Mouse (Mus musculus) limb, embryonic 12.5 days (tissue): Measurements from ENCODE around the gene Tenm3. TPM values are rescaled to one million over a fixed set of nuclear protein-coding genes. Genes with fewer than 3 reads are reported as not detected.
A peak's percentile ranks its signal among the peaks of the same experiment; 100 is the strongest.

ENCODE experiments used
- ATAC-seq: fragments of 200-750 bp; cut with Nextera tagmentation; 2 replicates; pipeline ENCODE4 v1.8.0; 2017; ENCODE audit warnings: low read depth, moderate TSS enrichment; ENCODE audit not compliant: insufficient number of reproducible peaks, insufficient read depth, low FRiP score, low TSS enrichment
- H3K27ac ChIP-seq: fragments of 300-500 bp; sonication (generic); 2 replicates; pipeline ENCODE4 v1.5.1; 2016; ENCODE audit warnings: mild to moderate bottlenecking, moderate library complexity
- H3K27me3 ChIP-seq: fragments of 300-500 bp; sonication (generic); 2 replicates; pipeline ENCODE4 v1.6.1; 2016; ENCODE audit warnings: mild to moderate bottlenecking, moderate library complexity
- H3K36me3 ChIP-seq: fragments of 300-500 bp; sonication (generic); 2 replicates; pipeline ENCODE4 v1.6.1; 2016; ENCODE audit warnings: mild to moderate bottlenecking, moderate library complexity
- H3K4me1 ChIP-seq: fragments of 300-500 bp; sonication (generic); replicated peaks from 2 replicates; pipeline ENCODE4 v1.6.1; 2016
- H3K4me2 ChIP-seq: fragments of 300-500 bp; sonication (generic); 2 replicates; pipeline ENCODE4 v1.6.1; 2016; ENCODE audit warnings: mild to moderate bottlenecking, moderate library complexity
- H3K4me3 ChIP-seq: fragments of 300-500 bp; sonication (generic); replicated peaks from 2 replicates; pipeline ENCODE4 v1.5.1; 2016; ENCODE audit warnings: mild to moderate bottlenecking
- H3K9ac ChIP-seq: fragments of 300-500 bp; sonication (generic); replicated peaks from 2 replicates; pipeline ENCODE4 v1.6.1; 2016; ENCODE audit warnings: mild to moderate bottlenecking, moderate library complexity
- H3K9me3 ChIP-seq: fragments of 300-500 bp; sonication (generic); 2 replicates; pipeline ENCODE4 v1.6.1; 2016; ENCODE audit warnings: mild to moderate bottlenecking, moderate library complexity
- WGBS: fragments of 180-500 bp; shearing (Covaris S2); methylation state at CpG from one replicate; pipeline ENCODE4 v1.1.7; 2016; 5-methylcytosine and 5-hydroxymethylcytosine counted together
- polyA plus RNA-seq: library from polyadenylated mRNA; unstranded; fragments of >200 nt; fragmentation: Nextera tagmentation; extraction: Ambion mirVana; gene quantifications from 2 replicates; pipeline ENCODE4 v1.2.1, GENCODE M21; 2016

Gene Tenm3
- polyA plus RNA-seq, 1 experiment from 2014 or later: 47.1 TPM

DNA sequence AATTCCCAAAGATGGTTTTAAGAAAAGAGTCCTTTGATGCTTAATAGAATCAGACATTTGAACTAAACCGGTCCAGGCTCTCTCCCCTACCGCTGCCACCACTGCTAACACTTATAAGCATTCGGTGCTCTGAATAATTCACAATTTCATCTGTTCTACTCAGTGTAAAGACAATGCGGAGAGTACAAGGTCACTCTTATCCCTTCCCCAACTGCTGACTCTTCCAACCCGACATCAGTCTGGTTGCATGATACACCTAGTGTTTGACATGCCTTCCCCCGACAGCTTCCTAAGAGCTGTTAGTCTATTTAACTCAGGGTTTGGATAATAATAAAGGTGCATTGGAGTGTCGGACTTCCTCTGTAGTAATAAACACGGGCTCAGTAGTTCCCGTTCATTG is 128.1 kb downstream of the Tenm3 start:
- Histone ChIP-seq H3K4me2 (no peak overlapping the region), H3K4me3 (no peak overlapping the region), H3K27ac (no peak overlapping the region), H3K36me3 (no peaks in the 10 kb centered on the region), H3K27me3 (no peaks in the 10 kb centered on the region), H3K9me3 (peaks cover 5% of the 10 kb centered on the region), H3K9ac (no peak overlapping the region), H3K4me1 (no peaks in the 10 kb centered on the region)
- 81% methylated on average over 9 of the region's 9 CpGs for WGBS
- ATAC-seq: no peak

DNA sequence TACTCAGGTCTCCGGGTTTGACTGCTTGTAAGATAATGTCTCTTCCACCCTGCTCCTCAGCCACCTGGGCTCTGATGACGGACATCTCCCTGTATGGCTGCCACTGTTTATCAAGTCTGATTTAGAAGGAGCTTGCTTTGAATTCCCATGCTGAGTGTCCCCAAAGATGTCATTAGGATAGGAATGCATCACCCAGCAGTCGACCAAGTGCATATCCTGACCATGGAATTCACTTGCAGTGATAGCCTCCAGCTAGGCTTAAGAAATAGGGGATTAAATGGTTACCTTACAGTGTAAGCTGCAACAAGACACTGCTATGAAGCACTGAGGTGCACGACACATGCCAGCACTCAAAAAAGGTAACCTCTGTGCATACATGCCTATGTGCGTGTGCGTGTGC is 137.1 kb downstream of the Tenm3 start:
- 91% methylated on average over 6 of the region's 6 CpGs for WGBS
- no peak overlapping the region for H3K4me2 ChIP-seq
- H3K36me3 ChIP-seq: no peaks in the 10 kb centered on the region
- H3K4me1 ChIP-seq: peaks cover 15% of the 10 kb centered on the region; the same call in 1 of the 2 replicates
- no peak overlapping the region for H3K4me3 ChIP-seq
- H3K27ac ChIP-seq: no peak overlapping the region
- no peak; the same call in 1 of the 2 replicates for ATAC-seq
- H3K9ac ChIP-seq: no peak overlapping the region
- peaks cover 12% of the 10 kb centered on the region for H3K9me3 ChIP-seq
- no peaks in the 10 kb centered on the region for H3K27me3 ChIP-seq

DNA sequence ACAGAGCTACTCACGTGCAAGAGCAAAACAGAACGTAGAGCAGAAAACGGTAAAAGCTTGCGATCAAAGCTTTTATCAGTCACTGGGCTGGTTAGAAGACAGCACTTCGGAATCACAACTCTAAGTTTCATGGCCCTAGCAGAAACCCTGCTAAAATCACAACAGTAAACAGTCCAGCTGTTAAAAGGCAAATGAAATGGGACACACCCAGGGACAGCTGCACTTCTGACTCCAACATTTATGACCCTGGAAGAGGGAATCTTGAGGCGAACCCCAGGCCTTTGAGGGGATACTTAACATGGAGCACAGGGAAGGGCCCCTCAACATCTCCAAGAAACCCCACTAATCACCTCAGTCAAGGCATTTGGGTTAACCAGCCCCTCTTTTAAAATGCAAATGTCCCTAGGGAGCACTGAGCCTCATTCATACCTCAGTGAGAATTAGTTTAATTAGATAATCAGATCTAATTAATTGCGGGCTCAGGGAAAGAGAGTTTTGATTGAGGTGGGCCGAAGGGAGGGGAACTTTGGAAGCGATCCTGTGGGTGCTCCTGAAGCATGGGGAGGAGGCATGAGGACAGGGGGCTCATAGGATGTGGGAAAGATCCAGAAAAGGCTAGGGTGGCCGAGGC is 138.8 kb downstream of the Tenm3 start:
- Histone ChIP-seq H3K9me3 (peaks cover 7% of the 10 kb centered on the region; the same call in 1 of the 2 replicates), H3K36me3 (no peaks in the 10 kb centered on the region), H3K4me3 (no peak overlapping the region), H3K9ac (no peak overlapping the region), H3K27ac (no peak overlapping the region), H3K4me1 (peaks cover 15% of the 10 kb centered on the region; the same call in 1 of the 2 replicates), H3K4me2 (no peak overlapping the region), H3K27me3 (no peaks in the 10 kb centered on the region)
- WGBS: 78% methylated on average over 10 of the region's 10 CpGs
- ATAC-seq: no peak

DNA sequence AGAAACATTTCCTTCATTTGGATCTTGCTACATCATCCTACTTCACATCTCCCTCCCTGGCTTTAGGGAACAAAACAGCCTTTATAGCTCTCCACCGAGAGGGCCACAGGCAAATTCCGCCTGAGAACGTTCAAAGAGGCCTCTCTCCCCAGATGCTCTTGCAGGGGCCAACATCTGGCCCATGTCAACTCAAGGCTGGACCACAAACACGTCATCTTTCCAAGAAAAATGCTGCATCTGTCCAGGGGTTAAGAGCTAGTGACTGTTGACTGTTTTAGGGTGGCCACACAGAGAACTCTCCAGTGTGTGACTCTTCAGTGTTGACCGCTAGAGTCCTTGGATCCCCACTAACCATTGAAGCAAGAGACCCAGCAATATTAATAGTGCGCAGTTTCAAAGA is 139.3 kb downstream of the Tenm3 start:
- H3K4me2 ChIP-seq: no peak overlapping the region
- no peak overlapping the region for H3K27ac ChIP-seq
- 51% methylated on average over 6 of the region's 6 CpGs for WGBS
- ATAC-seq: no peak
- H3K9ac ChIP-seq: no peak overlapping the region
- H3K36me3 ChIP-seq: no peaks in the 10 kb centered on the region
- peaks cover 7% of the 10 kb centered on the region; the same call in 1 of the 2 replicates for H3K9me3 ChIP-seq
- H3K4me1 ChIP-seq: peaks cover 15% of the 10 kb centered on the region; the same call in 1 of the 2 replicates
- no peak overlapping the region for H3K4me3 ChIP-seq
- no peaks in the 10 kb centered on the region for H3K27me3 ChIP-seq

DNA sequence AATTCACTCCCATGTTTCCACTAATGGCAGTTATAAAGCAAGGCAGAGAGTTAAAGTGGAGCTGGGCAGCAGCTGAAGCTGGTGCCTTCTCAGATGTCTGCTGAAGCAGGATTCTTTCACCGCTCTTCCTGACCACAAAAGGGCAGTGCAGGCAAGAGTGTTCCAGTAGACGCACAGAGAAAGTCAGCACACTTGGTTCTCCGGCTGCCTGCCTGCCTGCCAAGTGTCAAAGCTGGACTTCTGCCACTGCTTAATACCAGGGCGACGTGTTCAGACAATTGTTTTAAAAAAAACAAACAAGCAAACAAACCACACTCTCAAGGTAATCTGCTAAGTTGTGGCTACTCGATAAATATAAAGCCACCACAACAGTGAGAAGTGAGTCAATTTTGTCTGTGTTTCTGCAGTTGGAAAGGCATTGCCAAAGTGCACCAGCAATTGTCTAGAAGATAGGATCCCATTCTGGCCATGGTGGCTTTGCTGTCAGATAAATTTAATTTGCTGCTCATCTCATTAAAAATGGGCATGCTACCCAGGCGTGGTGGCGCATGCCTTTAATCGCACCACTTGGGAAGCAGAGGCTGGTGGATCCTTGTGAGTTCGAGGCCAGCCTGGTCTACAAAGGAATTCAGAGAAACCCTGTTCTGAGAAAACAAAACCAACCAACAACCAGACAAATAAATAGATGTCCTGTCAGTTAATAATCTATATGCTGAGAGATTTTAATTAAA is 152.9 kb downstream of the Tenm3 start:
- Histone ChIP-seq H3K9me3 (no peaks in the 10 kb centered on the region), H3K4me2 (no peak overlapping the region), H3K9ac (no peak overlapping the region), H3K4me1 (peaks cover 26% of the 10 kb centered on the region), H3K4me3 (no peak overlapping the region), H3K27ac (no peak overlapping the region), H3K36me3 (no peaks in the 10 kb centered on the region), H3K27me3 (no peaks in the 10 kb centered on the region)
- WGBS: 69% methylated on average over 10 of the region's 10 CpGs
- ATAC-seq: no peak

DNA sequence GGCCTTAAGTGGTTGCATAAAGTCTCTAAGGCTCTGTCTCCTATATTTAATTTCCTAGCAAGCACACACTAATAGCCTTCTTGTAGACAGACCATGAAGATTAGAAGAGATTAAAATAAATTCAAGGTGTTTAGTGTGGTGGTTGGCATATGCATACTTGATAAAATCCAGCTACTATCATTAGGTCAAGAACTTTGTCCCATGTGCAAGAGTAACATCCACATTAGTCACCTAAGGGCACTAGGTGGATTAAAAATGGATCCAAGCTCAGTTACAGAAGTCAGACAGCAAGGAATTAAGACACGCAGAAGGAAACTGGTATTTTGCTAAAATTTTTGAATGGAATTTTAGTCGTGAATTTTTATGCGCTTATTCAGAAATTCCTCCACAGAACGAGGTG is 155.0 kb downstream of the Tenm3 start:
- no peaks in the 10 kb centered on the region for H3K9me3 ChIP-seq
- peaks cover 26% of the 10 kb centered on the region for H3K4me1 ChIP-seq
- H3K4me2 ChIP-seq: no peak overlapping the region
- no peak for ATAC-seq
- H3K36me3 ChIP-seq: no peaks in the 10 kb centered on the region
- no peaks in the 10 kb centered on the region for H3K27me3 ChIP-seq
- H3K27ac ChIP-seq: no peak overlapping the region
- WGBS: 67% methylated on average over 4 of the region's 4 CpGs
- H3K4me3 ChIP-seq: no peak overlapping the region
- H3K9ac ChIP-seq: no peak overlapping the region

DNA sequence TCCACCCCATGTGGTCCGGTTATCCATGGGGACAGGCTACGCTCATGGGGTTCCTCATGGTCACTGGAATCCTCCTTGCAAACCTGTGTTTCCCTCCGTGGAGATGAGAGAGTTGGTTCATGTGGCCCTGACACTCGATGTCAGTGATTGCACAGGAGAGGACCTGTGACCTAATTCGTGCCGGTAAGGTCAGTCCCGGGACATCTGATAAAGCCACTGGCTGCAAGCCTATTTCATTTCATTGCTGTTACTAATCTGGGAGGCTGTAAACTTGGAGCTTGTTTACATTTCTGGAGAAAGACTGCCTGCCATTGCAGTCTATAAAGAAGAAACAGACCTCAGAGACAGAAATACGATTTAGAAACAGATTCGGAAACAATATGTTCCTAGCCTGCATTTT is 155.6 kb downstream of the Tenm3 start:
- no peaks in the 10 kb centered on the region for H3K27me3 ChIP-seq
- H3K36me3 ChIP-seq: no peaks in the 10 kb centered on the region
- no peak overlapping the region for H3K9ac ChIP-seq
- no peak overlapping the region for H3K27ac ChIP-seq
- H3K4me1 ChIP-seq: peaks cover 26% of the 10 kb centered on the region
- ATAC-seq: no peak
- no peak overlapping the region for H3K4me3 ChIP-seq
- H3K4me2 ChIP-seq: no peak overlapping the region
- H3K9me3 ChIP-seq: no peaks in the 10 kb centered on the region
- 33% methylated on average over 9 of the region's 9 CpGs for WGBS

DNA sequence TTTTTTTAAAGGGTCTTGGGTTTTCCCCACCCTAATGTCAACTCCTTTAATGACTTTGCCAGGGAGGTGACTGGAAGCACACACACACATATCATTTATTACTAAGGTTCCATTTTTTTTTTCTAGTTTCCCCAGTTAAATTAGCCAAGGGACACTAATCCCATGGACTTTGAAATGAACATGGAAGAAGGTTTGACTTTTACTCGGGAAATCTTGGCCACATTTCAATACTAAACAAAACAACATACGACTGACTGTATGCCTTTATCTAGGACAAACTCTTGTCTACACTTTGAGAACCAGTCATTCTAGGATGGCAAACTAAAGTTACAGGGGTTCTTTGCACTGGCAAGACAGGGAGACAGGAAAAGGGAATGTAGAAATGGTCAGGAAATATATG is 170.3 kb downstream of the Tenm3 start:
- H3K9ac ChIP-seq: no peak overlapping the region
- H3K9me3 ChIP-seq: no peaks in the 10 kb centered on the region
- no peak overlapping the region for H3K4me2 ChIP-seq
- H3K4me1 ChIP-seq: peaks cover 24% of the 10 kb centered on the region
- no peak overlapping the region for H3K4me3 ChIP-seq
- ATAC-seq: no peak
- WGBS: 90% methylated on average over 2 of the region's 2 CpGs
- H3K36me3 ChIP-seq: no peaks in the 10 kb centered on the region; the same call in 1 of the 2 replicates
- 0 out of 2 replicates have a peak, but pooled peaks cover 4% of the 10 kb centered on the region for H3K27me3 ChIP-seq
- no peak overlapping the region for H3K27ac ChIP-seq

DNA sequence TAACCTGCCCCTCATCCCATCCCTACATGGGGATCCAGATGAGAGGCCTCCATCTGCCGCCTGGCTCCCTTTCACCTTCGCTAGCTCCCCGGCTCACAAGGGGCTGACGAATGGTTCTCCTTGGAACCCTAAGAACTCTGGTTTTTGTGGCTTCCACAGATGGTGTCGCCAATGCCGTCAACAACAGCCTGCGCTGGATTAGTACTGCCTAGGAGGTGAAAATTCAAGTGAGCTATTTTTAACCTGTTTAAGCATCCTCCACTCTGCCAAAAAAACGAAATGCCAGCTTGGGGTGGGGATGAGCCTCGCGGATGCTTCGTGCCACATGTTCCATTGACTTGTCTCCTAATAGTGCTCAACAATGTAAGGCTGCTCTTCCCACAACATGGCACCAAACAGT is 171.3 kb downstream of the Tenm3 start:
- no peak overlapping the region for H3K9ac ChIP-seq
- ATAC-seq: no peak
- no peak overlapping the region for H3K4me3 ChIP-seq
- no peaks in the 10 kb centered on the region; the same call in 1 of the 2 replicates for H3K36me3 ChIP-seq
- WGBS: 92% methylated on average over 11 of the region's 11 CpGs
- H3K27me3 ChIP-seq: 0 out of 2 replicates have a peak, but pooled peaks cover 4% of the 10 kb centered on the region
- peaks cover 24% of the 10 kb centered on the region for H3K4me1 ChIP-seq
- H3K9me3 ChIP-seq: no peaks in the 10 kb centered on the region
- H3K27ac ChIP-seq: no peak overlapping the region
- H3K4me2 ChIP-seq: no peak overlapping the region

DNA sequence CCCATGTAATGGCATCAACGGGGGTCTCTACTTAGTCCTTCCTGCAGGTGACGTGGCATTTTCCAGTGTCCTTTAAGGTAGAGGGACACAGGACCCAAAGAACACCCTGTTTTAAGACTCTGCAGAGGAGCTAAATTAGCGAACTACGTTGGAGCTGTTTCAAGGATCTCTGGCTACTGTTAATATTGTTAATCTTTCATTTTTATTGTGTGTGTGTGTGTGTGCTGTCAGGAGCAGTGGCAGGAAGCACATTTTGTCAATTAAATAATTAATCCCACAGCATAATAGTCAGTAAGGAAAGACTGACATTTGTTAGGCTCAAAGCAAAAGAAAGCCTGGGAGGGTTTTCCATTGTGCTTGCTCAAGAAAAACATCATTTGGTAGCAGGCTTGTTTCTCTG is 172.4 kb downstream of the Tenm3 start:
- Histone ChIP-seq H3K27ac (0 out of 2 replicates have a peak overlapping the region, but pooled peaks have one; percentile 50), H3K4me3 (no peak overlapping the region), H3K27me3 (0 out of 2 replicates have a peak, but pooled peaks cover 4% of the 10 kb centered on the region), H3K36me3 (no peaks in the 10 kb centered on the region; the same call in 1 of the 2 replicates), H3K9me3 (no peaks in the 10 kb centered on the region), H3K4me2 (peak overlapping the region; percentile 31; the same call in 1 of the 2 replicates), H3K4me1 (peaks cover 24% of the 10 kb centered on the region), H3K9ac (no peak overlapping the region)
- 21% methylated on average over 4 of the region's 4 CpGs for WGBS
- no peak for ATAC-seq

DNA sequence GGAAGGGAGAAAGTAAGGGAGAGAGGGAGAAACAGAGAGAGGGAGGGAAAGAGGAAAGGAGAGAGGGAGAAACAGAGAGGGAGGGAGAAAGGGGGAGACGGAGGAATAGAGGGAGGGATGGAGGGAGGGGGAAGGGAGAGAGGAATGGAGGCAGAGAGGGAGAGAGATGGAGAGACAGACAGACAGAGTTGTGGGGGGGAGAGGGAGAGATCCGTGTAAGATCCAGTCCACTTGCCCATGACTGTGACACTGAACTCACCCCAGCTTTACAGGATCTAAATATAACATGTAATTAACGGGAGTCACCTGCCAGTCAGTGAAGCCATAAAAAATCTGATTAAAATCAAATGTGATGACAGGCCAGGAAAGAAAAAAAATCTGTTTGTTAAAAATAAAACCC is 172.9 kb downstream of the Tenm3 start:
- no peak overlapping the region for H3K4me3 ChIP-seq

More for the DNA sequence above, 172.9 kb downstream of the Tenm3 start:
- 0 out of 2 replicates have a peak, but pooled peaks cover 4% of the 10 kb centered on the region for H3K27me3 ChIP-seq
- no peak overlapping the region for H3K9ac ChIP-seq
- no peaks in the 10 kb centered on the region; the same call in 1 of the 2 replicates for H3K36me3 ChIP-seq
- H3K4me2 ChIP-seq: peak overlapping the region; percentile 31; the same call in 1 of the 2 replicates
- H3K27ac ChIP-seq: 0 out of 2 replicates have a peak overlapping the region, but pooled peaks have one; percentile 50
- ATAC-seq: no peak
- no peaks in the 10 kb centered on the region for H3K9me3 ChIP-seq
- 15% methylated on average over 3 of the region's 3 CpGs for WGBS
- peaks cover 24% of the 10 kb centered on the region for H3K4me1 ChIP-seq
